Mouse (Mus musculus) G1E (cell line): Measurements from ENCODE around the gene Zbtb22.

Experiments
- CTCF ChIP-seq: IDR thresholded peaks from 2 replicates; pipeline ENCODE4 v1.5.1; 2012; ENCODE audit warnings: low read depth, low read length, inconsistent platforms, mixed read lengths
- GATA1 ChIP-seq: IDR thresholded peaks from 2 replicates; pipeline ENCODE4 v1.6.1; 2012; ENCODE audit warnings: borderline replicate concordance, low read length, inconsistent platforms, mixed read lengths
- GATA2 ChIP-seq: IDR thresholded peaks from 2 replicates; pipeline ENCODE4 v1.6.1; 2012; ENCODE audit warnings: low read depth, low read length, inconsistent platforms, borderline replicate concordance
- POLR2AphosphoS5 ChIP-seq: IDR thresholded peaks from 2 replicates; pipeline ENCODE4 v1.6.1; 2012; ENCODE audit warnings: low read depth, low read length, inconsistent platforms; ENCODE audit not compliant: insufficient replicate concordance

GRCm38 (mm10) chr17:33947430-33948089 lies 31.9 kb downstream of the Zbtb22 start:
- TF ChIP-seq GATA1 (no peak), CTCF (no peak), POLR2AphosphoS5 (no peak), GATA2 (no peak)
